8 mouse cellular contexts compared by ENCODE assay signal in genomic region chr9:120415504-120415903, GRCm38 (mm10).
DNase-seq lines count a peak whose midpoint lies in the region; ATAC-seq and TF ChIP-seq lines count a peak whose summit lies in the region.

No protein-coding gene starts in this region.

- TF ChIP-seq EP300 in lung, postnatal 0 days (IDR thresholded peaks at IDR 0.05): no peak

- no peaks in the 10 kb centered on the region for H3K9me3 ChIP-seq in ES-E14 (ENCODE audit: control insufficient read depth, insufficient read depth, low read depth, low read length)
- H3K9me3 ChIP-seq in heart, embryonic 10.5 days: no peaks in the 10 kb centered on the region
- no peaks in the 10 kb centered on the region for H3K9me3 ChIP-seq in lung, postnatal 0 days (ENCODE audit: low read length)

- H3K9ac ChIP-seq in ES-E14 (ENCODE audit: insufficient read depth, low read depth, low read length, poor library complexity, severe bottlenecking): no peak overlapping the region
- H3K9ac ChIP-seq in lung, postnatal 0 days (replicated peaks; ENCODE audit: low read depth): no peak overlapping the region

- peak; percentile 58 for ATAC-seq in lung, postnatal 0 days

- in situ Hi-C loops in ES-E14 (cut with MboI; ENCODE audit: low sequenced_read_pairs in 2 of 2, unreplicated experiment in 2 of 2): no loop called here

- H3K4me3 ChIP-seq in ES-E14 (ENCODE audit: insufficient read depth in 1 of 2, low read depth in 1 of 2, low read length in 2 of 2, poor library complexity in 1 of 2, severe bottlenecking in 1 of 2): no peak overlapping the region
- H3K4me3 ChIP-seq in heart, embryonic 10.5 days: no peak overlapping the region
- no peak overlapping the region for H3K4me3 ChIP-seq in lung, postnatal 0 days (ENCODE audit: low read depth, low read length)

- H3K4me1 ChIP-seq in ES-E14 (ENCODE audit: control insufficient read depth in 2 of 2, insufficient read depth in 2 of 2, low read length in 2 of 2, poor library complexity in 1 of 2): no peaks in the 10 kb centered on the region
- H3K4me1 ChIP-seq in heart, embryonic 10.5 days: peaks cover 11% of the 10 kb centered on the region; the same call in 1 of the 2 replicates
- H3K4me1 ChIP-seq in lung, postnatal 0 days (ENCODE audit: insufficient read depth, low read depth, low read length): no peaks in the 10 kb centered on the region

- 2% methylated on average over 4 of the region's 7 CpGs for WGBS in heart, embryonic 10.5 days
- 0% methylated on average over 3 of the region's 7 CpGs for WGBS in lung, postnatal 0 days

- peak; percentile 60 for DNase-seq in ES-E14 (ENCODE audit: low read depth, low spot score)
- peak; percentile 63 for DNase-seq in adrenal gland, adult 8-10 months
- DNase-seq in embryo, embryonic 11.5 days (ENCODE audit: low read depth, low spot score): peak; percentile 61
- peak; percentile 82 for DNase-seq in heart, embryonic 10.5 days (ENCODE audit: low spot score)
- peak; percentile 81 for DNase-seq in layer of hippocampus, adult 9-10 months (ENCODE audit: low spot score)
- peak; percentile 92 for DNase-seq in lung, postnatal 0 days (ENCODE audit: low spot score)
- peak; percentile 72 for DNase-seq in right cerebral cortex, postnatal 14 days
- peak; percentile 33 for DNase-seq in yolk sac, embryonic 10.5 days (ENCODE audit: low spot score)

- TF ChIP-seq CTCF in lung, postnatal 0 days (IDR thresholded peaks at IDR 0.05): peak; percentile 82

- no peaks in the 10 kb centered on the region for H3K36me3 ChIP-seq in ES-E14 (ENCODE audit: control insufficient read depth, insufficient read depth, low read length, poor library complexity, severe bottlenecking)
- no peaks in the 10 kb centered on the region for H3K36me3 ChIP-seq in heart, embryonic 10.5 days
- H3K36me3 ChIP-seq in lung, postnatal 0 days (ENCODE audit: insufficient read depth, low read length): no peaks in the 10 kb centered on the region

- H3K27me3 ChIP-seq in heart, embryonic 10.5 days (ENCODE audit: insufficient read depth, poor library complexity, severe bottlenecking): 0 out of 2 replicates have a peak, but pooled peaks cover 6% of the 10 kb centered on the region
- no peaks in the 10 kb centered on the region for H3K27me3 ChIP-seq in lung, postnatal 0 days (replicated peaks; ENCODE audit: insufficient read depth, low read length)

- H3K27ac ChIP-seq in ES-E14 (ENCODE audit: insufficient read depth, low read depth, low read length, poor library complexity, severe bottlenecking): no peak overlapping the region
- H3K27ac ChIP-seq in heart, embryonic 10.5 days: no peak overlapping the region
- H3K27ac ChIP-seq in lung, postnatal 0 days (ENCODE audit: low read length): no peak overlapping the region

- no peak overlapping the region for H3K4me2 ChIP-seq in lung, postnatal 0 days (replicated peaks; ENCODE audit: low read depth, low read length)

TF ChIP-seq in ES-E14, 5 proteins besides CTCF, POLR2A, EP300 and RAD21:
- TF ChIP-seq CHD2 (IDR thresholded peaks at IDR 0.05; ENCODE audit: low read depth, low read length) (no peak), MAFK (IDR thresholded peaks at IDR 0.05; ENCODE audit: insufficient read depth, low read depth, low read length) (peak; percentile 38; the same call in 1 of the 2 replicates)

Comparison
In these comparisons a context has a peak if more than half of its experiments do, and no peak if none do; other contexts are left out.
1. DNase-seq: peak in every context shown above with its lines; median percentile 92 in lung, postnatal 0 days; 82 in heart, embryonic 10.5 days; 81 in layer of hippocampus, adult 9-10 months; 72 in right cerebral cortex, postnatal 14 days; 63 in adrenal gland, adult 8-10 months; 61 in embryo, embryonic 11.5 days; 60 in ES-E14; 33 in yolk sac, embryonic 10.5 days.